In the genomic region with DNA sequence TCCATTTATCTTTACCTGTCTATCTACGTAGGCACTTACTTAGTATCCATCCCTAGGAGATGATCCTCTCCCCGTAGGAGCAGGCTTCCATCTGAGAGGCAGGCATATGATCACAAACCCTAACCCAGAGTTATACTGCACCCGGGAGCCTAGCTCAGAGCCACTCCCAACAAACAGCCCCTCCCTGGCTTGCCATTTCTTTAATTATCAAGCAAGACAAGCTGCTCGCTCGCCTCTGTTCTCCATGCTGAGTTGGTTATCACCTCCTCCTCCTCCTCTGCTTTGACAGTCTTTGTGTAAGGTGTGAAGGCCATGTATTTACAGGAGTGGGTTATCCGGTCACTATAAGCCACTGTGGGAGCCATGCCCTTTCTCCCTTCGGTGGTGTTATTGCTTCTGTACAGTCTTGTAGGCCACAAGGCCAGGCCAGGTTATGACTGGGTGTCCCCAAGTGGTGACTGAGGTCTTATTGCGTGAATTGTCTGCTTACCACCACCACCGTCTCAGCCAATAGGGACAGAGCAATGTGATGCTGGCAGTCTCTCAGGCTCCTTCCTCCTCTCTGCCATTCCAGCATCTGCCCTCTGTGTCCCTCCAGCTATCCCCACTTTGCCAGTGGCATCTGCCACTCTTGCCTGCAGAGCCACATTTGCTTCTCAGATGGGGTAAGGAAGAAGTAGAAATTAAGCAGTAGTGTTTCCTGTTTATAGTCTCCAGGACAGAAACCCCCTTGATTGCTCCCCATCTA, we compare ENCODE assay signal across 20 mouse cellular contexts. TPM values are rescaled to one million over a fixed set of nuclear protein-coding genes. Genes with fewer than 3 reads are reported as not detected.
DNase-seq lines count a peak whose midpoint lies in the region; ATAC-seq and TF ChIP-seq lines count a peak whose summit lies in the region.
"Had no signal": no experiment of that assay in that cellular context is flagged by ENCODE, and none has a peak within 500 bp of the region (broad histone marks: within the 10 kb centered on the region; RNA-seq: fewer than 3 reads in every experiment).

No protein-coding gene starts in this region.

- H3K27me3 ChIP-seq in liver, embryonic 12.5 days (replicated peaks) = peaks cover 51% of the 10 kb centered on the region
- peaks cover 10% of the 10 kb centered on the region for H3K27me3 ChIP-seq in liver, embryonic 16.5 days (ENCODE audit: control insufficient read depth, insufficient read depth, low read depth, low read length)
- no peaks in the 10 kb centered on the region for H3K27me3 ChIP-seq in thymus, adult 2 months (ENCODE audit: control insufficient read depth, insufficient read depth, low read length)
- no peaks in the 10 kb centered on the region for H3K27me3 ChIP-seq in hindbrain, embryonic 13.5 days
- H3K27me3 ChIP-seq: embryonic facial prominence, embryonic 12.5 days; forebrain, embryonic 15.5 days had no signal

- no peak for TF ChIP-seq CTCF in thymus, adult 2 months (IDR thresholded peaks at IDR 0.05; ENCODE audit: borderline replicate concordance, control insufficient read depth, extremely low read depth, insufficient read depth, low read length, poor library complexity)

- 0 out of 2 replicates have a peak overlapping the region, but pooled peaks have one; percentile 1 for H3K27ac ChIP-seq in liver, embryonic 12.5 days
- H3K27ac ChIP-seq in liver, embryonic 16.5 days (ENCODE audit: low read length) = no peak overlapping the region
- H3K27ac ChIP-seq in thymus, adult 2 months (ENCODE audit: control insufficient read depth, insufficient read depth, low read length) = no peak overlapping the region
- H3K27ac ChIP-seq in hindbrain, embryonic 13.5 days = no peak overlapping the region
- H3K27ac ChIP-seq: embryonic facial prominence, embryonic 12.5 days; forebrain, embryonic 15.5 days; heart, embryonic 10.5 days; heart, embryonic 15.5 days had no signal

- H3K4me3 ChIP-seq in liver, embryonic 12.5 days = no peak overlapping the region
- H3K4me3 ChIP-seq in liver, embryonic 16.5 days (ENCODE audit: low read depth, low read length) = no peak overlapping the region
- H3K4me3 ChIP-seq in thymus, adult 2 months (ENCODE audit: control insufficient read depth, insufficient read depth, low read length) = no peak overlapping the region
- no peak overlapping the region for H3K4me3 ChIP-seq in hindbrain, embryonic 13.5 days
- H3K4me3 ChIP-seq: embryonic facial prominence, embryonic 12.5 days; forebrain, embryonic 15.5 days; heart, embryonic 10.5 days; heart, embryonic 15.5 days had no signal

- H3K4me1 ChIP-seq in liver, embryonic 12.5 days = peaks cover 66% of the 10 kb centered on the region
- peaks cover 24% of the 10 kb centered on the region for H3K4me1 ChIP-seq in liver, embryonic 16.5 days (ENCODE audit: control insufficient read depth, low read depth, low read length)
- 0 out of 2 replicates have a peak, but pooled peaks cover 5% of the 10 kb centered on the region for H3K4me1 ChIP-seq in thymus, adult 2 months (replicated peaks; ENCODE audit: control insufficient read depth, insufficient read depth, low read length)
- peaks cover 9% of the 10 kb centered on the region; the same call in 1 of the 2 replicates for H3K4me1 ChIP-seq in hindbrain, embryonic 13.5 days (replicated peaks)
- H3K4me1 ChIP-seq: heart, embryonic 10.5 days; heart, embryonic 15.5 days had no signal

- no peaks in the 10 kb centered on the region for H3K9me3 ChIP-seq in liver, embryonic 12.5 days (replicated peaks)
- no peaks in the 10 kb centered on the region for H3K9me3 ChIP-seq in liver, embryonic 16.5 days (replicated peaks; ENCODE audit: control insufficient read depth, low read length)
- no peaks in the 10 kb centered on the region for H3K9me3 ChIP-seq in hindbrain, embryonic 13.5 days
- H3K9me3 ChIP-seq: embryonic facial prominence, embryonic 12.5 days; forebrain, embryonic 15.5 days; G1E; heart, embryonic 10.5 days; heart, embryonic 15.5 days had no signal

- no peak for TF ChIP-seq POLR2A in thymus, adult 2 months (IDR thresholded peaks at IDR 0.05; ENCODE audit: control insufficient read depth, extremely low read depth, insufficient read depth, low read length, poor library complexity)

- no peak overlapping the region for H3K9ac ChIP-seq in liver, embryonic 12.5 days
- H3K9ac ChIP-seq in liver, embryonic 16.5 days (ENCODE audit: low read depth, low read length) = no peak overlapping the region
- H3K9ac ChIP-seq in hindbrain, embryonic 13.5 days = no peak overlapping the region
- H3K9ac ChIP-seq: embryonic facial prominence, embryonic 12.5 days; forebrain, embryonic 15.5 days; heart, embryonic 15.5 days had no signal

- H3K36me3 ChIP-seq in liver, embryonic 12.5 days = no peaks in the 10 kb centered on the region
- H3K36me3 ChIP-seq in liver, embryonic 16.5 days (ENCODE audit: control insufficient read depth, insufficient read depth) = no peaks in the 10 kb centered on the region
- no peaks in the 10 kb centered on the region for H3K36me3 ChIP-seq in thymus, adult 2 months (ENCODE audit: control insufficient read depth, insufficient read depth, low read length)
- no peaks in the 10 kb centered on the region for H3K36me3 ChIP-seq in hindbrain, embryonic 13.5 days
- H3K36me3 ChIP-seq: embryonic facial prominence, embryonic 12.5 days; forebrain, embryonic 15.5 days; G1E; heart, embryonic 10.5 days; heart, embryonic 15.5 days had no signal

- peak overlapping the region; percentile 10; the same call in 1 of the 2 replicates for H3K4me2 ChIP-seq in liver, embryonic 12.5 days
- no peak overlapping the region for H3K4me2 ChIP-seq in liver, embryonic 16.5 days (ENCODE audit: low read depth, low read length)
- no peak overlapping the region for H3K4me2 ChIP-seq in hindbrain, embryonic 13.5 days
- H3K4me2 ChIP-seq: embryonic facial prominence, embryonic 12.5 days; forebrain, embryonic 15.5 days; heart, embryonic 15.5 days had no signal

- peak; percentile 51 to 64 for DNase-seq in cerebellum, postnatal 10 days
- DNase-seq in cerebellum, postnatal 25 days = no peak
- DNase-seq in thymus, adult 2 months = no peak
- no peak for DNase-seq in frontal cortex, postnatal 25 days (ENCODE audit: low spot score in 2 of 2)
- DNase-seq: adrenal gland, adult 8-10 months; B cell, adult 2 months; cerebellum, adult 18-20 months; gastrocnemius, postnatal 10 days; heart, adult 18-20 months; heart, postnatal 14 days had no signal

- WGBS in liver, embryonic 12.5 days (ENCODE audit: insufficient replicate concordance) = 46% methylated on average over 9 of the region's 9 CpGs
- 49% methylated on average over 9 of the region's 9 CpGs for WGBS in liver, embryonic 16.5 days (ENCODE audit: insufficient replicate concordance)
- 96% methylated on average over 9 of the region's 9 CpGs for WGBS in thymus, adult 2 months
- 84% methylated on average over 9 of the region's 9 CpGs for WGBS in hindbrain, embryonic 13.5 days

- ATAC-seq in liver, embryonic 12.5 days = peak; percentile 85
- peak; percentile 70 for ATAC-seq in liver, embryonic 16.5 days (ENCODE audit: low read depth)
- ATAC-seq in hindbrain, embryonic 13.5 days (ENCODE audit: low FRiP score) = no peak
- ATAC-seq: CD4-positive, CD25-positive, alpha-beta regulatory T cell, adult 4 months; forebrain, embryonic 15.5 days; hindbrain, embryonic 16.5 days had no signal

RNA-seq across cellular contexts. Expression of a gene that starts 22.4 kb away (rescaled TPM):
- 0.05 TPM in 2 replicates for polyA plus RNA-seq in liver, embryonic 12.5 days (2016; fragmentation: Nextera tagmentation; extraction: Ambion mirVana)
- not detected in 2 replicates for polyA plus RNA-seq in liver, embryonic 16.5 days (2015; fragmentation: Nextera tagmentation; extraction: Ambion mirVana)
- not detected in 2 replicates for polyA plus RNA-seq in thymus, adult 2 months (2012; rRNA removed)
- 6.8 and 8.8 TPM in 2 replicates for polyA plus RNA-seq in hindbrain, embryonic 13.5 days (2015; fragmentation: Nextera tagmentation; extraction: Ambion mirVana)
- polyA plus RNA-seq: CD4-positive, CD25-positive, alpha-beta regulatory T cell, adult 4 months; G1E had no signal

Comparison
In these comparisons a context has a peak if more than half of its experiments do, and no peak if none do; other contexts are left out.
1. DNase-seq: peak in cerebellum, postnatal 10 days (2 of 2); none in cerebellum, postnatal 25 days (0 of 2), thymus, adult 2 months (single experiment) and frontal cortex, postnatal 25 days (0 of 2).